Mouse (Mus musculus) limb, embryonic 10.5 days (tissue): ENCODE data around the gene Cnp. TPM values are rescaled to one million over a fixed set of nuclear protein-coding genes. Genes with fewer than 3 reads are reported as not detected.
"Not testable (repeated sequence)": the region's sequence is repeated elsewhere in the genome, so short reads cannot be mapped to it uniquely, and the experiment has no call there.

ENCODE experiments used
- DNase-seq: peaks from one replicate; pipeline ENCODE4 v3.0.0-alpha.2; 2017; ENCODE audit warnings: low spot score
- H3K27ac ChIP-seq: fragments of 300-500 bp; sonication (generic); 2 replicates; pipeline ENCODE4 v1.5.1; 2016; ENCODE audit warnings: mild to moderate bottlenecking
- H3K27me3 ChIP-seq: fragments of 300-500 bp; sonication (generic); 2 replicates; pipeline ENCODE4 v1.6.1; 2016; ENCODE audit warnings: low read depth, mild to moderate bottlenecking; ENCODE audit not compliant: poor library complexity, severe bottlenecking
- H3K36me3 ChIP-seq: fragments of 300-500 bp; sonication (generic); 2 replicates; pipeline ENCODE4 v1.6.1; 2016; ENCODE audit warnings: mild to moderate bottlenecking, moderate library complexity
- H3K4me1 ChIP-seq: fragments of 300-500 bp; sonication (generic); 2 replicates; pipeline ENCODE4 v1.6.1; 2016
- H3K4me3 ChIP-seq: fragments of 300-500 bp; sonication (generic); 2 replicates; pipeline ENCODE4 v1.5.1; 2016; ENCODE audit warnings: mild to moderate bottlenecking, moderate library complexity
- H3K9me3 ChIP-seq: fragments of 300-500 bp; sonication (generic); replicated peaks from 2 replicates; pipeline ENCODE4 v1.6.1; 2016; ENCODE audit warnings: mild to moderate bottlenecking
- WGBS: fragments of 180-500 bp; shearing (Covaris S2); methylation state at CpG from one replicate; pipeline ENCODE4 v1.1.7; 2016; 5-methylcytosine and 5-hydroxymethylcytosine counted together
- polyA plus RNA-seq: library from polyadenylated mRNA; unstranded; fragments of >200 nt; fragmentation: Nextera tagmentation; extraction: Ambion mirVana; gene quantifications from 2 replicates; pipeline ENCODE4 v1.2.1, GENCODE M21; 2016

The Cnp gene
- polyA plus RNA-seq, result 13.1 and 23.0 TPM in 2 replicates

- peak within 1 kb of the TSS; percentile 79 for H3K4me3 ChIP-seq
These were observed at the start of gene Cnp for GRCm38 (mm10) chr11:100574708-100575483. Gene Cnp (plus strand): TSS chr11:100574904.

GRCm38 (mm10) chr11:100524987-100525630 lies 49.6 kb upstream of the Cnp start:
- Histone ChIP-seq H3K9me3 (no peaks in the 10 kb centered on the region), H3K4me1 (peaks cover 38% of the 10 kb centered on the region), H3K4me3 (peak overlapping the region; percentile 82), H3K36me3 (peaks cover 54% of the 10 kb centered on the region), H3K27ac (peak overlapping the region; percentile 97; the same call in 1 of the 2 replicates), H3K27me3 (no peaks in the 10 kb centered on the region)
- no peak for DNase-seq
- WGBS, result 70% methylated on average over 11 of the region's 11 CpGs

More at GRCm38 (mm10) chr11:100574708-100575483, at the start of gene Cnp:
- H3K27me3 ChIP-seq, result peaks cover 33% of the 10 kb centered on the region
- H3K4me1 ChIP-seq, result peaks cover 32% of the 10 kb centered on the region
- peak within 1 kb of the TSS; percentile 87 for H3K27ac ChIP-seq
- peaks cover 33% of the 10 kb centered on the region for H3K36me3 ChIP-seq
- H3K9me3 ChIP-seq, result no peaks in the 10 kb centered on the region
- peak; percentile 83 for DNase-seq
- 3% methylated on average over 46 of the region's 47 CpGs for WGBS

- H3K4me3 ChIP-seq, result peak overlapping the region; percentile 82
- peaks cover 43% of the 10 kb centered on the region for H3K36me3 ChIP-seq
- H3K9me3 ChIP-seq, result no peaks in the 10 kb centered on the region
- no peak for DNase-seq
- H3K4me1 ChIP-seq, result peaks cover 38% of the 10 kb centered on the region
- no peaks in the 10 kb centered on the region for H3K27me3 ChIP-seq
- 9% methylated on average over 15 of the region's 15 CpGs for WGBS
- peak overlapping the region; percentile 97 for H3K27ac ChIP-seq
These were observed 48.5 kb upstream of the Cnp start for GRCm38 (mm10) chr11:100526052-100526816.

- under 1% methylated on average over 26 of the region's 26 CpGs for WGBS
- Histone ChIP-seq H3K27me3 (no peaks in the 10 kb centered on the region), H3K9me3 (no peaks in the 10 kb centered on the region), H3K36me3 (peaks cover 35% of the 10 kb centered on the region), H3K4me1 (peaks cover 38% of the 10 kb centered on the region), H3K4me3 (peak overlapping the region; percentile 82), H3K27ac (peak overlapping the region; percentile 97)
- peak; percentile 74 for DNase-seq
These were observed 47.6 kb upstream of the Cnp start for GRCm38 (mm10) chr11:100527066-100527457.

DNA sequence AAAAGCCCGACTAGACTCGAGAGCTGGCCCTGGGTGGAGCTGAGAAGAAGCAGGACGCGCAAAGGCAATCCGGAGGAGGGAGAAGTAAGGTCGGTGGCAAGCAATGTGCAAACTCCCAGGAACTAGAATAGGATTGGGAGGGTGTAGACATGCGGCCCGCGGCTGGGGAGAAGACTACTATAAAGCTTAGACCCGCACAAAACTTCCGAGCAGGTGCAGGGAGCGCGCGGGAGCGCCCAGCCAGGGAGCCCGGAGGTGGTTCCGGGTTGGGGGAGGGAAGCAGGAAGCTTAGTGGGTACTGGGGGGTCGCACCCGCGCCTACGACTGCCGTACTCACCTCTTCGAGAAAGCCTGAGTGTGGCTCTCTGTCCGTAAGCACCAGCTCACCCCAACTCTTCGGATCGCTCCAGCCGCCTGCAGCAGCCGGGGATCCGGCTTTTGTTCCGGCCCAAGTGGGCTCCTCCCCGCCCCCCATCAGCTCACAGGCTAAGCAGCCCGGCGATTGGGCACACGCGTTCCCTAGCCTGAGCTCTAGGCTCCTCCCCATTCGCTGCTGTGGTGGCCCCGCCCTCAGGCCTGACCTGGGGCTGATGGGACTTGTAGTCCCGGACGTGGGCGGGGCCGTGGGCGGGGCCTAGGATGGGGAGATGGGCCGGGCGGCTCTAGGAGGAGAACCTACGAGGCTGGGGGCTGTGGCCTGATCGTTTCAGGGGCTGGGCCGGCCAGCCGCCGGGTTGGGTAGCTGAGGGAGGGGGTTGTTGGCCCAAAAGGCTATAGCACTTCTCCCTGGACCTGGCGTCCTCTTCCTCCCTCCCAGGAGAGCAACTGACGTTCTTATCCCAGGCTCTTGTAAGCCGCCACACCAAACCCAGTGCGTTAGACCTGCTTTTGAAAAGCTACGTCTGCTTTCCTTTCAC lies 47.0 kb upstream of the Cnp start, which contains the start of gene Acly:
Acly (minus strand) TSS at position 543 of the 917 bp plus-strand sequence.
- H3K4me3 ChIP-seq, result peak within 1 kb of the TSS; percentile 82
- H3K9me3 ChIP-seq, result no peaks in the 10 kb centered on the region
- WGBS, result under 1% methylated on average over 54 of the region's 54 CpGs

GRCm38 (mm10) chr11:100528375-100529165 lies 46.1 kb upstream of the Cnp start:
- no peaks in the 10 kb centered on the region for H3K27me3 ChIP-seq
- peaks cover 20% of the 10 kb centered on the region for H3K36me3 ChIP-seq
- H3K4me1 ChIP-seq, result peaks cover 38% of the 10 kb centered on the region
- peak overlapping the region; percentile 97 for H3K27ac ChIP-seq
- DNase-seq, result no peak
- peak overlapping the region; percentile 82 for H3K4me3 ChIP-seq
- WGBS, result 21% methylated on average over 19 of the region's 19 CpGs
- no peaks in the 10 kb centered on the region for H3K9me3 ChIP-seq

More for the DNA sequence above, 47.0 kb upstream of the Cnp start, which contains the start of gene Acly:
- Histone ChIP-seq H3K36me3 (peaks cover 28% of the 10 kb centered on the region), H3K27me3 (no peaks in the 10 kb centered on the region), H3K4me1 (peaks cover 38% of the 10 kb centered on the region), H3K27ac (peak within 1 kb of the TSS; percentile 97)
- peak; percentile 100 for DNase-seq

- 85% methylated on average over 6 of the region's 6 CpGs for WGBS
- Histone ChIP-seq H3K4me3 (no peak overlapping the region), H3K36me3 (no peaks in the 10 kb centered on the region), H3K4me1 (no peaks in the 10 kb centered on the region), H3K27ac (no peak overlapping the region), H3K27me3 (no peaks in the 10 kb centered on the region), H3K9me3 (no peaks in the 10 kb centered on the region)
- no peak for DNase-seq
These were observed 40.8 kb upstream of the Cnp start for GRCm38 (mm10) chr11:100533871-100534270.

DNA sequence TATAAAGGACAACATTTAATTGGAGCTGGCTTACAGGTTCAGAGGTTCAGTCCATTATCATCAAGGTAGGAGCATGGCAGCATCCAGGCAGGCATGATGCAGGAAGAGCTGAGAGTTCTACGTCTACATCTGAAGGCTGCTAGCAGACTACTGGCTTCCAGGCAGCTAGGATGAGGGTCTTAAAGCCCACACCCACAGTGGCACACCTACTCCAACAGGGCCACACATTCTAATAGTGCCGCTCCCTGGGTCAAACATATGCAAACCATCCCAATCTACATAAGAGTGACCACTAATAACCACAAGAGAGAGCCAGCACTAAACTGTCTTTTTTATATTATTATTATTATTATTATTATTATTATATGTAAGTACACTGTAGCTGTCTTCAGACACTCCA lies 40.3 kb upstream of the Cnp start:
- H3K27ac ChIP-seq, DNase-seq, H3K4me3 ChIP-seq, H3K9me3 ChIP-seq, H3K36me3 ChIP-seq, H3K4me1 ChIP-seq, H3K27me3 ChIP-seq: not testable (repeated sequence)
- WGBS, result 85% methylated on average over 2 of the region's 2 CpGs

DNA sequence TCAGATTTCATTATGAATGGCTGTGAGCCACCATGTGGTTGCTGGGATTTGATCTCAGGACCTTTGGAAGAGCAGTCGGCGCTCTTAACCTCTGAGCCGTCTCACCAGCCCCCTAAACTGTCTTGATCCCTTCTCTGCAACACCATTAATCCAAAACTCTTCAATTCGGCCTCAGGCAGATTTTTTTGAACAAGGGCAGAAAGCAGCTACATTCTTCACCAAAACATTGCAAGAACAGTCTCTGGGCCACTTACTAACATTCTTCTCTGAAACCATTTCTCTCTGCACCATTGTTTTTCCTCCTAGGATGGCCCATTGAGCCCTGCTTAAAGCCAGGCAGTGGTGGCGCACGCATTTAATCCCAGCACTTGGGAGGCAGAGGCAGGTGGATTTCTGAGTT lies 39.9 kb upstream of the Cnp start:
- not testable (repeated sequence) for DNase-seq, H3K9me3 ChIP-seq, H3K36me3 ChIP-seq, H3K4me1 ChIP-seq, H3K27me3 ChIP-seq, H3K4me3 ChIP-seq, H3K27ac ChIP-seq
- 87% methylated on average over 6 of the region's 6 CpGs for WGBS

DNA sequence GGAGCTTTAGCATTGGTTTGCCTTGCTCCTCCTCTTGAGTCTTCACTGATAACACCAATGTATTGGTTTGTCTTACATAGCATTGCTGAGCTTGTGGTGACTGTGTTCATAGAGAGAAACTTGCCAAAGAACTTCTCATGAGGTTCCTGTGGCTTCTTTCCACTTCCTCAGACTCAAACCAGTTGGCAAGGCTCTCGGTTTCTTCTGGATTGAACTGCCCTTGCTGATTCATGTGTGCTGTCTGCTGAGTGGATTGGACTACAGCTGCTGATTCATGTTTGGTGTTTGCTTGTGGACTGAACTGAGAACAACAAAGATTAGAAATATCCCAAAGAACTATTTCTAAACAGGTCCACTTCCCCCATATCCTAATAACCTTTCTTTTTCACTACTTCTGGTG lies 38.7 kb upstream of the Cnp start:
- H3K36me3 ChIP-seq, result no peaks in the 10 kb centered on the region
- no peak overlapping the region for H3K4me3 ChIP-seq
- H3K9me3 ChIP-seq, result no peaks in the 10 kb centered on the region
- H3K27ac ChIP-seq, result no peak overlapping the region
- DNase-seq, result no peak
- no peaks in the 10 kb centered on the region for H3K27me3 ChIP-seq
- 89% methylated on average over 1 of the region's 1 CpGs for WGBS
- H3K4me1 ChIP-seq, result no peaks in the 10 kb centered on the region

- Histone ChIP-seq H3K4me1 (no peaks in the 10 kb centered on the region), H3K4me3 (no peak overlapping the region), H3K27ac (no peak overlapping the region), H3K27me3 (no peaks in the 10 kb centered on the region), H3K36me3 (no peaks in the 10 kb centered on the region), H3K9me3 (no peaks in the 10 kb centered on the region)
- DNase-seq, result no peak
These were observed 38.2 kb upstream of the Cnp start for GRCm38 (mm10) chr11:100536466-100536865.
